Mouse (Mus musculus) spleen, postnatal 14 days (tissue): ENCODE results near the gene 1700129C05Rik.

Source experiments
- DNase-seq, 2 experiments: peaks; one replicate each; pipeline ENCODE4 v3.0.0; 2021 to 2022; ENCODE audit warnings: low spot score in 2 of 2

Gene 1700129C05Rik

GRCm38 (mm10) chr14:59142793-59143192 lies at the start of gene 1700129C05Rik:
Gene 1700129C05Rik, minus strand, starts transcription at chr14:59142893.
- DNase-seq, result no peak

GRCm38 (mm10) chr14:59186121-59186520 lies 43.4 kb upstream of the 1700129C05Rik start:
- DNase-seq, result no peak

GRCm38 (mm10) chr14:59185514-59185913 lies 42.8 kb upstream of the 1700129C05Rik start:
- DNase-seq, result no peak

- no peak for DNase-seq
Observed at GRCm38 (mm10) chr14:59182732-59183131, 40.0 kb upstream of the 1700129C05Rik start.

- DNase-seq, result no peak
Observed at GRCm38 (mm10) chr14:59178649-59179048, 36.0 kb upstream of the 1700129C05Rik start, which contains the start of gene Gm5142. Gene Gm5142, minus strand, starts transcription at chr14:59178749.

GRCm38 (mm10) chr14:59157016-59157698 lies 14.5 kb upstream of the 1700129C05Rik start:
- DNase-seq, result no peak

- DNase-seq, result no peak
Observed at GRCm38 (mm10) chr14:59155589-59155988, 12.9 kb upstream of the 1700129C05Rik start.

- no peak for DNase-seq
Observed at GRCm38 (mm10) chr14:59114281-59114680, 28.4 kb downstream of the 1700129C05Rik start.

GRCm38 (mm10) chr14:59104006-59104605 lies 38.6 kb downstream of the 1700129C05Rik start:
- DNase-seq, result no peak

GRCm38 (mm10) chr14:59093601-59094000 lies 49.1 kb downstream of the 1700129C05Rik start:
- no peak for DNase-seq

GRCm38 (mm10) chr14:59084396-59084795 lies 58.3 kb downstream of the 1700129C05Rik start:
- no peak for DNase-seq
